Mouse (Mus musculus) liver, embryonic 14.5 days (tissue): Measurements from ENCODE around the gene Tpgs1.

Experiments
- CTCF ChIP-seq: IDR thresholded peaks from 2 replicates; pipeline ENCODE4 v1.5.1; 2016; ENCODE audit warnings: antibody characterized with exemption, low read depth, control low read depth
- EP300 ChIP-seq: IDR thresholded peaks from 2 replicates; pipeline ENCODE4 v1.6.1; 2016; ENCODE audit warnings: antibody characterized with exemption, low read depth

GRCm38 (mm10) chr10:79688720-79689119, 19.6 kb downstream of the Tpgs1 start, which contains the start of gene Gzmm:
- TF ChIP-seq EP300, result no peak
- TF ChIP-seq CTCF, result no peak
